Mouse (Mus musculus) E14TG2a.4 (cell line): ENCODE results near the gene Utp15.

Source experiments
- H3K27me3 ChIP-seq: 2 replicates; pipeline ENCODE4 v1.6.1; 2014; ENCODE audit warnings: low read length, control low read depth; ENCODE audit not compliant: insufficient read depth
- H3K36me3 ChIP-seq: 2 replicates; pipeline ENCODE4 v1.6.1; 2014; ENCODE audit warnings: low read length, control low read depth; ENCODE audit not compliant: insufficient read depth
- H3K4me1 ChIP-seq: replicated peaks from 2 replicates; pipeline ENCODE4 v1.6.1; 2014; ENCODE audit warnings: low read depth, low read length, control low read depth
- H3K4me3 ChIP-seq: replicated peaks from 2 replicates; pipeline ENCODE4 v1.5.1; 2014; ENCODE audit warnings: mild to moderate bottlenecking, low read length
- H3K9me3 ChIP-seq: 2 replicates; pipeline ENCODE4 v1.6.1; 2014; ENCODE audit warnings: low read length, control low read depth
- CTCF ChIP-seq: conservative IDR thresholded peaks from 2 replicates; pipeline ENCODE4 v1.5.1; 2014; ENCODE audit warnings: low read length
- NANOG ChIP-seq: IDR thresholded peaks from 2 replicates; pipeline ENCODE4 v1.6.1; 2014; ENCODE audit warnings: borderline replicate concordance, low read length, mixed read lengths
- POU5F1 ChIP-seq: IDR thresholded peaks from 2 replicates; pipeline ENCODE4 v1.6.1; 2014; ENCODE audit warnings: low read length, borderline replicate concordance

The Utp15 gene

DNA sequence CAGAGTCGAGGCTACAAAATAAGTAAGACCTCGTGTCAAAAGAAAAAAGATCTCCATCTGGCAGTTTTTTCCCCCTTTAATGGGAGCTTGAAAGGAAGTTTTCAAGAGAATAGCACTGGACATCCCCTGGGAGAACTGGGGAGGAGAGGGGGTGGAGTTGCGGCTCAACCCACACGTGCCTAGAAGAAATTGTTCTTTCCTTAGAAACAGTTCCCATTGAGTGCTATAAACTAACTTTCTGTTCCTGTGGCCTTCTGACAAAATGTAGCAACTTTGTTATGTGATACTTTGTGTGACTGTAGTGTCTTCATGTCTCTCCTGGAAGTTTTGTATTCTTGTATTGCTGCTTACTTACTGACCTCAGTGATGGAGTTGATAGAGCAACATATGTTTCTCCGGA is 1.3 kb upstream of the Utp15 start:
- TF ChIP-seq NANOG, result no peak
- TF ChIP-seq POU5F1, result no peak
- no peak for TF ChIP-seq CTCF

DNA sequence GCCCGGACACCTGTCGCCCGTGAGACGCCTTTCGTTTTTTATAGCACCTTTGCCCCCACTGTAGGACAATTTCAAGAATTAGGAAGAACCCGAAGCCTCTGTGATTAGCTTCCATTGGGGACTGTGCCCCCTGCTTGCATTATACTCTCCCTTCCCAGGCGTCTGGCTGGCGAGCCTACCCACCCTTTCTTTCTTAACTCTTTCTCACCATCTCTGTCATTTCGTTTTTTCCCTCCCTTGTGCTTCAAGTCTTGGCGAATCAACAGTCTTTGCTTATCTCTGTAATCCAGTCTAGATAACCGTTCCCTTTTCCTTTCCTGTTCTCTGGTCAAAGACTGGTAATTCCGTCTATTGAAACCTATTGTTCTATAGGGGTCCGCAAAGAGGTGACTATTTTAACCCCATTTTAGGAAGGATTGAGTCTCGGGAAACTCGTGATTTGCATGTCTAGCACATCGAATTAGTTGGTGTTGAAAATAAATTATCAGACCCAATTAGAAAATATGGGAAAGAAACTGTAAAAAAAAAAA is 682 bp upstream of the Utp15 start:
- no peak for TF ChIP-seq POU5F1
- no peak for TF ChIP-seq CTCF
- no peak for TF ChIP-seq NANOG
- H3K4me1 ChIP-seq, result peaks cover 20% of the 10 kb centered on the region

More for the DNA sequence above, 1.3 kb upstream of the Utp15 start:
- Histone ChIP-seq H3K4me3 (peak overlapping the region; percentile 93), H3K9me3 (no peaks in the 10 kb centered on the region), H3K27me3 (no peaks in the 10 kb centered on the region), H3K4me1 (peaks cover 20% of the 10 kb centered on the region), H3K36me3 (peaks cover 38% of the 10 kb centered on the region)

DNA sequence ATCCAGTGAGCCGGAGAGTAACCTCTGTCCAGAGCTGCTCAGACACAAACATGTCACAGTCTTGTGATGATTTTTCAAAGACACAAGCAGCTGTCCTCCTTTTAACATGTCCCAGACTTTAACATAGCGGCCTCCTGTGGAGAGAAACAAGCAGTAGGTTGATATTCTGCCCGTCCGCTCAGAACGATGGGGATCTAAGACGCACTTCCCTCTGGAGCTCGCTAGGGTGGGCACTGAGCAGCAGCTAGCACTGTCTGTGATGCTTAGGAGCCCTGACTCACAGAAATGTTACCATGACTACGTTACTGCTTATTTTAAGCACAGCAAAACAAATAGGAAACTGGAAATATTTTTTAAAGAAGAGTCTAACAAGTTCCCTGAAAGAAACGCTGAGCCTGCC is 7.9 kb downstream of the Utp15 start:
- H3K4me1 ChIP-seq, result peaks cover 18% of the 10 kb centered on the region
- no peaks in the 10 kb centered on the region for H3K27me3 ChIP-seq
- no peaks in the 10 kb centered on the region for H3K9me3 ChIP-seq
- TF ChIP-seq CTCF (no peak), NANOG (no peak), POU5F1 (no peak)
- H3K36me3 ChIP-seq, result peaks cover 98% of the 10 kb centered on the region
- no peak overlapping the region for H3K4me3 ChIP-seq

More for the DNA sequence above, 682 bp upstream of the Utp15 start:
- Histone ChIP-seq H3K27me3 (no peaks in the 10 kb centered on the region), H3K36me3 (peaks cover 41% of the 10 kb centered on the region), H3K4me3 (peak overlapping the region; percentile 93), H3K9me3 (no peaks in the 10 kb centered on the region)

DNA sequence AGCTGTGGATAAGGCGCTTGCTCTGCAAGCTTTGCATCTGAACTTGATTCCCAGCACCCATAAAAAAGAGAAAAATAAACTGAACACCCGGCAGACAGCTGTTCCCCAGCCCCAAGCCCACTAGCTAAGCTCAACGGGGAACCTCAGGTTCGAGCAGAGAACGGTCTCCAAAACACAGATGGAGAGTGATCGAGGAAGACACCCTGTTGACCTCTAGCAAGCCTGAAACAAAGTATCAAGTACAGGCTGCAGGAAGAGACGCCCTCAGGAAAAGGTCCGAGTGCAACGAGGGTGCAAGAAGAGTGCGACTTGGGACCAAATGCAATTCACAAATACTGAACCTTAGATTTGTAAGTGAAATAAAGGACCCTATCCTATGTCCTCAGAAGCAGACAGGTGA is 13.2 kb downstream of the Utp15 start:
- Histone ChIP-seq H3K27me3 (no peaks in the 10 kb centered on the region), H3K9me3 (no peaks in the 10 kb centered on the region), H3K4me3 (no peak overlapping the region), H3K36me3 (peaks cover 81% of the 10 kb centered on the region), H3K4me1 (peaks cover 24% of the 10 kb centered on the region)
- no peak for TF ChIP-seq POU5F1
- TF ChIP-seq CTCF, result no peak
- TF ChIP-seq NANOG, result no peak

DNA sequence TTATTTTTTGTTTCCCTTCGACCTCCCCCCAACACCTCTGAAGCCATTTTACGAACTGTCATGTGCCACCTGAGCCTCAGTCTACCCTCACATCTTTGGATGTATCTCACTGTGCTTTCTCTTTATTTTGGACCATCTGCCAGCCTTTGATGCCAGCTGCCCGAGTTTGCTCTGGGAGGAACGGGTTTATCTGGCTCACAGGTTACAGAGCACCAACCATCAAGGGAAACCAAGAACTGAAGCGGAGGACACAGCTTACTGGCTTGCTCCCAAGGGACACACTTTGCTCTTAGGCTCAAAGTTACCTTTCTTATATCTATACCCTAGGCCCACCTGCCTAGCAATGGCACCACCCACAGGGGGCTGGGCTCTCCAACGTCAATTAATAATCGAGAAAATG is 17.5 kb downstream of the Utp15 start:
- Histone ChIP-seq H3K9me3 (no peaks in the 10 kb centered on the region), H3K27me3 (no peaks in the 10 kb centered on the region), H3K4me1 (peaks cover 10% of the 10 kb centered on the region; the same call in 1 of the 2 replicates), H3K36me3 (peaks cover 41% of the 10 kb centered on the region), H3K4me3 (no peak overlapping the region)
- no peak for TF ChIP-seq NANOG
- no peak for TF ChIP-seq POU5F1
- no peak for TF ChIP-seq CTCF

DNA sequence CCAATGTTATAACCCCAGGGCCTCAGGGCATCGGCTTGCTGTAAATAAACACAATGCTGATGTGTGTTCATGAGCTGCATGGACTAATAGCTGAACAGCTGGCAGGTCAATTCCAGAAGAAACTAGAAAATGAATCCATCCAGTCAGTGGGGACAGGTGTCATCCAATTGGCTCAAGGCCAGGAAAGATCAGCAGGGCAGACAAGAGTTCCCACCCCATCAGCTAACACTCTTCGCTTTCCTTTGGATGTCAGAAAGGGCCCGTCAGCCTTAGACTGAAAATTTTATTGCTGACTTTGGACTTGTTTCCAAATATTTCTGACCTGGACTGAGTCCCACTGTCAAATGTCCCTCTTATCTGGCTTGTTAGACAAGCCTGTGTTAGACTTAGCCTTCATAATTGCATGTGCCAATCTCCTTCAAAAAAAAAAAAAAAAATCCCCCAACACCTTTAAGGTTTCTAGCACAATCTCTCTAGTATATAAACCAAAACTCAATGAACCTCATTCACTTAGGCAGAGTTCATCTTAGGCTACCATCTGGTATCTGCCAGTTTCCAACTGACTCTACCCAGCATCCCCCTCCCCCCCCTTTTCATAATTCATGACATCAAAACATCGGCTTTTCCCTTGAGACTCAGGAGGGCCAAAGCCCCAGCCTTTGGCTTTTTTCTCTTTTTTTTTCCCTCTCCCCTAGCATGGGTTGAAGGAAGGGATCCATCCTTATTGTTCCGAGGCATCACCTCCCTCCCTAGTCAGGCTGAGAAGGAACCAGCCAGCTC is 18.1 kb downstream of the Utp15 start:
- no peaks in the 10 kb centered on the region for H3K27me3 ChIP-seq
- TF ChIP-seq POU5F1 (no peak), NANOG (no peak), CTCF (no peak)
- peaks cover 34% of the 10 kb centered on the region for H3K36me3 ChIP-seq
- no peak overlapping the region for H3K4me3 ChIP-seq
- no peaks in the 10 kb centered on the region for H3K9me3 ChIP-seq
- peaks cover 7% of the 10 kb centered on the region for H3K4me1 ChIP-seq

DNA sequence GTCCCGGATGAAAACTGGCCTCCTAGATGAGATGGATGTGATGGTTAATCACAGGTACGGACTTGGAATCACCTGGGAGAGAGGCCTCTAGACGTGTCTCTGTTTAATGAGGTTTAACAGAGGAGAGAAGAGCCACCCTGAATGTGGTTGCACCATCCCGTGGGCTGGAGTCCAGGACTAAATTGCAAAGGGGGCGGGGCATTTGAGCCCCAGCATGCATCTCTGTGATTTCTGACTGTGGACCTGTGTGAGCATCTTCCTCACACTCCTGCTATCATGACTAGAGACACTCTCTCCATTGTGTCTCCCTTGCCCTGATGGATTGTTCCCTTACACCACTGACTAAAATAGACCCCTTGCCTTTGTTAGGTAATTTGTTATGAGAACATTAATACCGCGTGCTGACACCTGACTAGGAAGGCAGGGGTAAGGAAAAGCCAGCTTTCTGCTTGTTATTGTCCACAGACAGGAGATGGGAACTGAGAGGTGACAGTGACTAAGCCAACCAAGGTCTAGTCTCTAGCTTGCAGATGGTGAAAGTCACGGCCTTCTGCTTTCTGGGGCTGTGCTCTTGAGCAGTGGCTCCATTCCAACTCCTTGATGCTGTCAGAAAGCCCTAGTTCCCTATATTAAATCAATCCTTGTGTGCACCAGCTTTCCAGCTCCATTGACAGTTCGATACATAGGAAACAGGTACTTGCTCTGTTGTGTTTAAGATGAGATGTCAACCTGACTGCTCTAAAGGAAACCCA is 21.1 kb downstream of the Utp15 start:
- Histone ChIP-seq H3K36me3 (peaks cover 6% of the 10 kb centered on the region; the same call in 1 of the 2 replicates), H3K27me3 (no peaks in the 10 kb centered on the region; the same call in 1 of the 2 replicates), H3K4me3 (no peak overlapping the region), H3K4me1 (peaks cover 3% of the 10 kb centered on the region; the same call in 1 of the 2 replicates), H3K9me3 (no peaks in the 10 kb centered on the region)
- TF ChIP-seq POU5F1 (no peak), CTCF (no peak), NANOG (no peak)

DNA sequence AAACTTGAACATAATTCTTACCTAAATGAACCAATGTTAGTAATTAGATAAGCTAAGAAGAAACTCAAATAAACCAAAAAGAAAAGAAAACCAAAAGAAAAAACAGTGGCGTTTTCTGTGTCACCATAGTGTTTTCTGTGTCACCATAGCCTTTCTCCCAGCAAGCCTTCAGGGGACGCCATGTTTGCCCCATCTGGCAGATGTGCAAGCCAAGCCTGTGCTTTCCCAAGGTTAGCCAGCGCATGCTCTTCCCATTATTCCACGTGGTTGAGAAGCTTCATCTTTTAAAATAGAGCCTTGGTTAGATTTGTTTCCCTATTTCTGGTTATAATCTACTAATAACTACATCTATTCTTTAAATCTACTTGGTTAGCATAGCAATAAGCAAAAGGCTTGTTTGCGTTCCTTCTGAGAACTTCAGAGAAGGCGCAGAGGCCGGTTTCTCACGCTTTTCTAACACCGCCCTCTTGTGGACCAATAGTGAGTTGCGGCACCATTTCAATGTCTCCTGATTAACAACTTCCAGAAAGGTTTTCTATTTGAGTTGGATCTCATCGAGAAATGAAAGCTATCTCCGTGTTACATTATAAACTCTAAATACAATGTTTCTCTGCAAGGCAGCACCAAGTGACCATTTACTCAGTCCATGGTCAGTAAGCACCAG is 22.7 kb downstream of the Utp15 start:
- Histone ChIP-seq H3K4me1 (peaks cover 3% of the 10 kb centered on the region; the same call in 1 of the 2 replicates), H3K4me3 (no peak overlapping the region), H3K36me3 (no peaks in the 10 kb centered on the region), H3K27me3 (no peaks in the 10 kb centered on the region; the same call in 1 of the 2 replicates), H3K9me3 (no peaks in the 10 kb centered on the region)
- TF ChIP-seq CTCF, result peak; percentile 90
- no peak for TF ChIP-seq NANOG
